10 mouse cellular contexts compared by ENCODE assay signal in genomic region chr4:126754736-126755374, GRCm38 (mm10). TPM values are rescaled to one million over a fixed set of nuclear protein-coding genes. Genes with fewer than 3 reads are reported as not detected.
DNase-seq lines count a peak whose midpoint lies in the region; ATAC-seq and TF ChIP-seq lines count a peak whose summit lies in the region.
"Had no signal": no experiment of that assay in that cellular context is flagged by ENCODE, and none has a peak within 500 bp of the region (broad histone marks: within the 10 kb centered on the region; RNA-seq: fewer than 3 reads in every experiment).

No protein-coding gene starts in this region.

- 49% methylated on average over 12 of the region's 12 CpGs for WGBS in heart, embryonic 10.5 days
- 49% methylated on average over 12 of the region's 12 CpGs for WGBS in hindbrain, embryonic 14.5 days
- WGBS in midbrain, embryonic 11.5 days, result 55% methylated on average over 12 of the region's 12 CpGs

- no peaks in the 10 kb centered on the region for H3K9me3 ChIP-seq in heart, embryonic 10.5 days
- H3K9me3 ChIP-seq in CH12.LX (replicated peaks; ENCODE audit: low read length), result no peaks in the 10 kb centered on the region
- H3K9me3 ChIP-seq in hindbrain, embryonic 14.5 days (ENCODE audit: control insufficient read depth, low read length), result no peaks in the 10 kb centered on the region
- H3K9me3 ChIP-seq in midbrain, embryonic 11.5 days (ENCODE audit: control insufficient read depth, low read length), result no peaks in the 10 kb centered on the region

- in situ Hi-C loops in CH12.LX (cut with MboI; ENCODE audit: low pct_ligation_motif_present, low pct_unique_long_range_greater_than_20kb, low sequenced_read_pairs), result no loop called here

- peak overlapping the region; percentile 86; the same call in 1 of the 2 replicates for H3K9ac ChIP-seq in CH12.LX (ENCODE audit: insufficient read depth, low read depth)
- peak overlapping the region; percentile 95 for H3K9ac ChIP-seq in hindbrain, embryonic 14.5 days
- H3K9ac ChIP-seq in midbrain, embryonic 11.5 days (ENCODE audit: low read length), result peak overlapping the region; percentile 33; the same call in 1 of the 2 replicates

- ATAC-seq in hindbrain, embryonic 14.5 days (ENCODE audit: low FRiP score), result no peak
- no peak for ATAC-seq in midbrain, embryonic 11.5 days (ENCODE audit: low FRiP score)
- no peak for ATAC-seq in CD4-positive, CD25-positive, alpha-beta regulatory T cell, adult 4 months

- TF ChIP-seq CTCF in CH12.LX (conservative IDR thresholded peaks at IDR 0.05 in 1 of 2, IDR thresholded peaks at IDR 0.05 in 1 of 2; ENCODE audit: low read depth in 2 of 2, low read length in 2 of 2), result no peak

- peak overlapping the region; percentile 88 for H3K4me3 ChIP-seq in heart, embryonic 10.5 days
- H3K4me3 ChIP-seq in CH12.LX (replicated peaks in 1 of 3; ENCODE audit: low read depth in 2 of 3, low read length in 2 of 3, poor library complexity in 1 of 3), result no peak overlapping the region
- peak overlapping the region; percentile 95 for H3K4me3 ChIP-seq in hindbrain, embryonic 14.5 days (replicated peaks; ENCODE audit: low read length)
- H3K4me3 ChIP-seq in midbrain, embryonic 11.5 days (ENCODE audit: low read depth, low read length), result peak overlapping the region; percentile 89

- no peak overlapping the region for H3K4me2 ChIP-seq in CH12.LX (ENCODE audit: insufficient read depth, low read depth, poor library complexity, severe bottlenecking)
- H3K4me2 ChIP-seq in hindbrain, embryonic 14.5 days (replicated peaks), result peak overlapping the region; percentile 91
- H3K4me2 ChIP-seq in midbrain, embryonic 11.5 days, result peak overlapping the region; percentile 85

- dilution Hi-C loops in CH12.LX (cut with MboI; ENCODE audit: extremely low pct_ligation_motif_present, extremely low pct_unique_long_range_greater_than_20kb, low sequenced_read_pairs), result no loop called here

- peaks cover 17% of the 10 kb centered on the region for H3K79me2 ChIP-seq in CH12.LX (replicated peaks; ENCODE audit: control insufficient read depth, extremely low read depth, insufficient read depth, poor library complexity, severe bottlenecking)

- intact Hi-C loops in heart, postnatal 36 days (cut with DNase I), result loop anchor here (2.0 to 5.0 kb wide), 2 partner anchors 78 to 272 kb away; partner anchors contain the start of gene Psmb2

- H3K27ac ChIP-seq in heart, embryonic 10.5 days, result no peak overlapping the region
- H3K27ac ChIP-seq in CH12.LX (ENCODE audit: insufficient read depth, low read depth), result no peak overlapping the region
- no peak overlapping the region for H3K27ac ChIP-seq in hindbrain, embryonic 14.5 days
- no peak overlapping the region for H3K27ac ChIP-seq in midbrain, embryonic 11.5 days (ENCODE audit: low read depth, low read length)

- no peaks in the 10 kb centered on the region for H3K27me3 ChIP-seq in heart, embryonic 10.5 days (ENCODE audit: insufficient read depth, poor library complexity, severe bottlenecking)
- H3K27me3 ChIP-seq in CH12.LX (replicated peaks), result no peaks in the 10 kb centered on the region
- no peaks in the 10 kb centered on the region for H3K27me3 ChIP-seq in hindbrain, embryonic 14.5 days (ENCODE audit: control insufficient read depth, insufficient read depth, low read length)
- no peaks in the 10 kb centered on the region for H3K27me3 ChIP-seq in midbrain, embryonic 11.5 days (ENCODE audit: control insufficient read depth, insufficient read depth, low read length)

- TF ChIP-seq EP300 in CH12.LX (IDR thresholded peaks at IDR 0.05; ENCODE audit: low read length), result no peak

- peaks cover 38% of the 10 kb centered on the region for H3K4me1 ChIP-seq in heart, embryonic 10.5 days
- peaks cover 6 to 44% of the 10 kb centered on the region in 2 experiments; a peak in 3 of 4 replicates for H3K4me1 ChIP-seq in CH12.LX (ENCODE audit: control insufficient read depth in 1 of 2, insufficient read depth in 2 of 2)
- H3K4me1 ChIP-seq in hindbrain, embryonic 14.5 days (replicated peaks; ENCODE audit: control insufficient read depth, insufficient read depth, low read length), result peaks cover 34% of the 10 kb centered on the region
- peaks cover 20% of the 10 kb centered on the region for H3K4me1 ChIP-seq in midbrain, embryonic 11.5 days (ENCODE audit: control insufficient read depth, insufficient read depth, low read length)

- peaks cover 31% of the 10 kb centered on the region for H3K36me3 ChIP-seq in heart, embryonic 10.5 days
- peaks cover 20 to 36% of the 10 kb centered on the region in 2 experiments for H3K36me3 ChIP-seq in CH12.LX (replicated peaks in 1 of 2; ENCODE audit: control insufficient read depth in 1 of 2, insufficient read depth in 1 of 2, low read length in 1 of 2)
- peaks cover 13% of the 10 kb centered on the region for H3K36me3 ChIP-seq in hindbrain, embryonic 14.5 days (replicated peaks; ENCODE audit: control insufficient read depth, insufficient read depth)
- H3K36me3 ChIP-seq in midbrain, embryonic 11.5 days (ENCODE audit: control insufficient read depth, insufficient read depth, low read length), result 0 out of 2 replicates have a peak, but pooled peaks cover 2% of the 10 kb centered on the region

- DNase-seq in heart, embryonic 10.5 days (ENCODE audit: low spot score), result no peak
- no peak for DNase-seq in heart, postnatal 36 days
- DNase-seq in CH12.LX (ENCODE audit: extremely low read depth), result no peak
- no peak for DNase-seq in hindbrain, embryonic 14.5 days (ENCODE audit: low spot score)
- DNase-seq in midbrain, embryonic 11.5 days (ENCODE audit: low spot score, missing footprints), result no peak
- no peak for DNase-seq in spleen, postnatal 36 days (ENCODE audit: low spot score in 2 of 2)
- no peak for DNase-seq in right cerebral cortex, postnatal 10 days (ENCODE audit: low spot score in 2 of 2)
- DNase-seq: kidney, postnatal 36 days had no signal

- TF ChIP-seq POLR2A in CH12.LX (IDR thresholded peaks at IDR 0.05; ENCODE audit: low read depth, low read length), result no peak

- no peak for TF ChIP-seq RAD21 in CH12.LX (IDR thresholded peaks at IDR 0.05; ENCODE audit: low read depth, low read length)

TF ChIP-seq in CH12.LX, 34 proteins besides CTCF, POLR2A, EP300 and RAD21:
- no peak for TF ChIP-seq CHD1 (IDR thresholded peaks at IDR 0.05; ENCODE audit: low read depth, low read length)
- no peak for TF ChIP-seq ZMIZ1 (IDR thresholded peaks at IDR 0.05; ENCODE audit: low read depth, low read length)
- TF ChIP-seq MAFK (IDR thresholded peaks at IDR 0.05; ENCODE audit: insufficient replicate concordance, low read length), result no peak
- no peak for TF ChIP-seq KAT2A (IDR thresholded peaks at IDR 0.05; ENCODE audit: insufficient replicate concordance, low read length)
- no peak for TF ChIP-seq TBP (conservative IDR thresholded peaks at IDR 0.05; ENCODE audit: low read depth, low read length)
- TF ChIP-seq MEF2A (IDR thresholded peaks at IDR 0.05; ENCODE audit: borderline replicate concordance, low read depth, low read length), result no peak
- no peak for TF ChIP-seq SMC3 (IDR thresholded peaks at IDR 0.05; ENCODE audit: low read depth, low read length)
- TF ChIP-seq HCFC1 (IDR thresholded peaks at IDR 0.05; ENCODE audit: low read depth, low read length), result no peak
- TF ChIP-seq E2F4 (IDR thresholded peaks at IDR 0.05; ENCODE audit: insufficient replicate concordance, low read depth, low read length), result no peak
- TF ChIP-seq UBTF (IDR thresholded peaks at IDR 0.05; ENCODE audit: low read depth, low read length), result no peak
- no peak for TF ChIP-seq MAZ (IDR thresholded peaks at IDR 0.05; ENCODE audit: low read depth, low read length)
- no peak for TF ChIP-seq MAX (IDR thresholded peaks at IDR 0.05; ENCODE audit: low read length)
- no peak for TF ChIP-seq POLR2AphosphoS2 (IDR thresholded peaks at IDR 0.05; ENCODE audit: low read depth, low read length)
- TF ChIP-seq ZKSCAN1 (IDR thresholded peaks at IDR 0.05; ENCODE audit: borderline replicate concordance, low read depth, low read length), result no peak
- TF ChIP-seq ELF1 (IDR thresholded peaks at IDR 0.05; ENCODE audit: low read depth, low read length), result no peak

RNA-seq across cellular contexts. Expression of gene AU040320, which starts 1.5 kb away (rescaled TPM):
- polyA plus RNA-seq in heart, embryonic 10.5 days (2016; fragmentation: Nextera tagmentation; extraction: Ambion mirVana), result 19.8 and 30.4 TPM in 2 replicates
- 10 to 100 TPM; 29.4 to 33.5 TPM for total RNA-seq in heart, postnatal 36 days (2021)
- total RNA-seq in CH12.LX (2012; rRNA removed) (12.7 and 17.0 TPM in 2 replicates), CH12.LX (2014; rRNA removed) (3.0 and 3.1 TPM in 2 replicates)
- polyA plus RNA-seq in CH12.LX (2012; ENCODE audit: insufficient read length, low read depth), result 14.7 and 15.2 TPM in 2 replicates
- polyA plus RNA-seq in hindbrain, embryonic 14.5 days (2014; fragmentation: Nextera tagmentation; extraction: Ambion mirVana), result 37.3 and 42.6 TPM in 2 replicates
- 23.8 and 26.2 TPM in 2 replicates for polyA plus RNA-seq in midbrain, embryonic 11.5 days (2014; fragmentation: Nextera tagmentation; extraction: Ambion mirVana)
- 10 to 100 TPM; 21.4 to 22.1 TPM for polyA plus RNA-seq in CD4-positive, CD25-positive, alpha-beta regulatory T cell, adult 4 months (2017; shearing (Covaris generic))

RNA-seq across cellular contexts. Expression of gene Ncdn, which starts 1.6 kb away (rescaled TPM):
- 27.0 and 31.6 TPM in 2 replicates for polyA plus RNA-seq in heart, embryonic 10.5 days (2016; fragmentation: Nextera tagmentation; extraction: Ambion mirVana)
- 10 to 100 TPM; 13.0 to 16.0 TPM for total RNA-seq in heart, postnatal 36 days (2021)
- 30.6 and 37.1 TPM in 2 replicates for total RNA-seq in CH12.LX (2012; rRNA removed)
- 18.6 and 18.7 TPM in 2 replicates for total RNA-seq in CH12.LX (2014; rRNA removed)
- 36.3 and 41.2 TPM in 2 replicates for polyA plus RNA-seq in CH12.LX (2012; ENCODE audit: insufficient read length, low read depth)
- 116 and 123 TPM in 2 replicates for polyA plus RNA-seq in hindbrain, embryonic 14.5 days (2014; fragmentation: Nextera tagmentation; extraction: Ambion mirVana)
- polyA plus RNA-seq in midbrain, embryonic 11.5 days (2014; fragmentation: Nextera tagmentation; extraction: Ambion mirVana), result 22.0 and 23.3 TPM in 2 replicates
- 10 to 100 TPM in 1 of 2 experiments, 1 to 10 TPM in 1; 8.7 to 12.1 TPM for polyA plus RNA-seq in CD4-positive, CD25-positive, alpha-beta regulatory T cell, adult 4 months (2017; shearing (Covaris generic))

RNA-seq across cellular contexts. Expression of gene Tfap2e, which starts 18.8 kb away (rescaled TPM):
- not detected in 2 replicates for polyA plus RNA-seq in heart, embryonic 10.5 days (2016; fragmentation: Nextera tagmentation; extraction: Ambion mirVana)
- not detected for total RNA-seq in heart, postnatal 36 days (2021)
- not detected in 2 replicates for total RNA-seq in CH12.LX (2012; rRNA removed)
- not detected in 2 replicates for total RNA-seq in CH12.LX (2014; rRNA removed)
- not detected in 2 replicates for polyA plus RNA-seq in CH12.LX (2012; ENCODE audit: insufficient read length, low read depth)
- polyA plus RNA-seq in hindbrain, embryonic 14.5 days (2014; fragmentation: Nextera tagmentation; extraction: Ambion mirVana), result 0.48 and 0.54 TPM in 2 replicates
- polyA plus RNA-seq in midbrain, embryonic 11.5 days (2014; fragmentation: Nextera tagmentation; extraction: Ambion mirVana), result 1.5 and 1.6 TPM in 2 replicates
- not detected for polyA plus RNA-seq in CD4-positive, CD25-positive, alpha-beta regulatory T cell, adult 4 months (2017; shearing (Covaris generic))
- total RNA-seq: neutrophil, adult 5-6 weeks had no signal

Comparison
In these comparisons a context has a peak if more than half of its experiments do, and no peak if none do; other contexts are left out.
1. H3K4me3 ChIP-seq: peak in heart, embryonic 10.5 days (single experiment), hindbrain, embryonic 14.5 days (single experiment) and midbrain, embryonic 11.5 days (single experiment); none in CH12.LX (0 of 3).
2. H3K9ac ChIP-seq: peak in every context shown above with its lines; median percentile 95 in hindbrain, embryonic 14.5 days; 86 in CH12.LX; 33 in midbrain, embryonic 11.5 days.